Mouse (Mus musculus): Measurements from ENCODE around the gene Dhfr. TPM values are rescaled to one million over a fixed set of nuclear protein-coding genes. Genes with fewer than 3 reads are reported as not detected.
"Not testable (repeated sequence)": the region's sequence is repeated elsewhere in the genome, so short reads cannot be mapped to it uniquely, and the experiment has no call there.

Dhfr gene
- polyA plus RNA-seq, 1 experiment from 2014 or later: 15.1 TPM

DNA sequence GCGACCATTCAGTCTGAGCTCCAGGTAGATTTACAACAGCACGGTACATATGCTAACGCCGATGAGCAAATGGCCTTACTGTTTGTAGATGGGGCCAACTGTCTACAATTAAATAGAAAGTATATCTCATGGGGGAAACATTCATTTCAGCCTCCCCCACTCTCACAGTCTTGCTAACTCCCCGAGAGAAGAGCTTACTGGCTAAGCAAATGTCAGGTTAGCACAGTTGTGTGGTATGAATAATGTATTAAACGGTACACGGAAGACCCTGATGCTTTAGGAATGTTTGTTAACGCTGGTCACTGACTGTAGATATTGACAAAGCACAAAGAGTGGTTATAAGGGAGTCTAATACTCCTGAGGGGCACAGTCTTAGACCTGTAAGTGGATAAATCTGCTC lies 10.5 kb upstream of the Dhfr start:
- no peak for ATAC-seq (ENCODE audit: insufficient read depth, low FRiP score, low read depth)
- Histone ChIP-seq H3K27ac (no peak overlapping the region), H3K9ac (no peak overlapping the region), H3K27me3 (replicated peaks) (no peaks in the 10 kb centered on the region), H3K36me3 (0 out of 2 replicates have a peak, but pooled peaks cover 16% of the 10 kb centered on the region), H3K9me3 (no peaks in the 10 kb centered on the region), H3K4me3 (replicated peaks) (no peak overlapping the region), H3K4me2 (no peak overlapping the region), H3K4me1 (no peaks in the 10 kb centered on the region)
- WGBS: 89% methylated on average over 8 of the region's 8 CpGs

- no peaks in the 10 kb centered on the region for H3K9me3 ChIP-seq
- WGBS: 80% methylated on average over 5 of the region's 5 CpGs
- H3K4me1 ChIP-seq: no peaks in the 10 kb centered on the region
- H3K9ac ChIP-seq: no peak overlapping the region
- H3K4me2 ChIP-seq: no peak overlapping the region
- H3K4me3 ChIP-seq (replicated peaks): no peak overlapping the region
- no peak for ATAC-seq (ENCODE audit: insufficient read depth, low FRiP score, low read depth)
- 0 out of 2 replicates have a peak, but pooled peaks cover 10% of the 10 kb centered on the region for H3K36me3 ChIP-seq
- no peaks in the 10 kb centered on the region for H3K27me3 ChIP-seq (replicated peaks)
- no peak overlapping the region for H3K27ac ChIP-seq
These were observed 8.2 kb upstream of the Dhfr start for GRCm38 (mm10) chr13:92346338-92346737.

GRCm38 (mm10) chr13:92351100-92351499 lies 3.4 kb upstream of the Dhfr start:
- Histone ChIP-seq H3K9ac (no peak overlapping the region), H3K27me3 (replicated peaks) (no peaks in the 10 kb centered on the region), H3K4me2 (no peak overlapping the region), H3K4me3 (replicated peaks) (no peak overlapping the region), H3K9me3 (no peaks in the 10 kb centered on the region), H3K36me3 (0 out of 2 replicates have a peak, but pooled peaks cover 3% of the 10 kb centered on the region), H3K4me1 (no peaks in the 10 kb centered on the region), H3K27ac (no peak overlapping the region)
- no peak for ATAC-seq (ENCODE audit: insufficient read depth, low FRiP score, low read depth)
- WGBS: 84% methylated on average over 6 of the region's 6 CpGs

DNA sequence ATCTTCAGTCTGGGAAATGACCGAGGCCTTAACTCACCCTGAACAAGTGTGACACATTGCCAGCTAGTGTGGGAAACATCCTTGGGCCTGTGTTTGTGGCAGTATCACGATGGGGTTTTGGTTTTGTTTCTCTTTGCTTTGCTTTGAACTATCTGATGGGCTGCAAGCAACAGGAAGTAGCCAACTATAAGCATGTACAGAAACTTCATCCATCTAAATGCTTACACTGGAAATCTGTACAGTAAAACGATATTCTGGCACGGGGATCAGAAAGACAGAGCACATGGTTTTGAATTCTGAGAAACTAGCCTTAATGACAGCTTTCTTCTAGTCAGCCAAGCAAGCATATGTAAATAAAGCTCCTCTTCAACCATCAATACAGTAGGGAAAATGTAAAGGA lies 570 bp upstream of the Dhfr start:
- Histone ChIP-seq H3K4me3 (replicated peaks) (peak overlapping the region; percentile 84), H3K36me3 (peaks cover 2% of the 10 kb centered on the region; the same call in 1 of the 2 replicates), H3K9me3 (no peaks in the 10 kb centered on the region), H3K4me2 (peak overlapping the region; percentile 99), H3K27me3 (replicated peaks) (no peaks in the 10 kb centered on the region), H3K27ac (peak overlapping the region; percentile 21; the same call in 1 of the 2 replicates), H3K9ac (no peak overlapping the region; the same call in 1 of the 2 replicates), H3K4me1 (no peaks in the 10 kb centered on the region)
- no peak for ATAC-seq (ENCODE audit: insufficient read depth, low FRiP score, low read depth)
- WGBS: 12% methylated on average over 4 of the region's 4 CpGs

- Histone ChIP-seq H3K27me3 (replicated peaks) (no peaks in the 10 kb centered on the region), H3K9me3 (no peaks in the 10 kb centered on the region), H3K4me3 (replicated peaks) (peak overlapping the region; percentile 84), H3K9ac (peak overlapping the region; percentile 68; the same call in 1 of the 2 replicates), H3K4me2 (peak overlapping the region; percentile 99), H3K4me1 (no peaks in the 10 kb centered on the region), H3K27ac (peak overlapping the region; percentile 95), H3K36me3 (peaks cover 4% of the 10 kb centered on the region; the same call in 1 of the 2 replicates)
- peak; percentile 25 for ATAC-seq (ENCODE audit: insufficient read depth, low FRiP score, low read depth)
- whole genome bisulfite sequencing: under 1% methylated on average over 24 of the region's 24 CpGs
These were observed 732 bp downstream of the Dhfr start for GRCm38 (mm10) chr13:92355272-92355643.

GRCm38 (mm10) chr13:92356376-92356775 lies 1.9 kb downstream of the Dhfr start:
- no peak for ATAC-seq (ENCODE audit: insufficient read depth, low FRiP score, low read depth)
- Histone ChIP-seq H3K27me3 (replicated peaks) (no peaks in the 10 kb centered on the region), H3K4me1 (no peaks in the 10 kb centered on the region), H3K9me3 (no peaks in the 10 kb centered on the region), H3K9ac (no peak overlapping the region), H3K4me2 (peak overlapping the region; percentile 99), H3K27ac (no peak overlapping the region), H3K36me3 (peaks cover 4% of the 10 kb centered on the region; the same call in 1 of the 2 replicates), H3K4me3 (replicated peaks) (peak overlapping the region; percentile 84)
- 71% methylated on average over 7 of the region's 7 CpGs for WGBS

GRCm38 (mm10) chr13:92357644-92358043 lies 3.1 kb downstream of the Dhfr start:
- 52% methylated on average over 2 of the region's 2 CpGs for WGBS
- Histone ChIP-seq H3K4me3 (replicated peaks) (no peak overlapping the region), H3K27ac (no peak overlapping the region), H3K9ac (no peak overlapping the region), H3K4me1 (no peaks in the 10 kb centered on the region), H3K9me3 (no peaks in the 10 kb centered on the region), H3K36me3 (peaks cover 4% of the 10 kb centered on the region; the same call in 1 of the 2 replicates), H3K27me3 (replicated peaks) (no peaks in the 10 kb centered on the region), H3K4me2 (no peak overlapping the region)
- no peak for ATAC-seq (ENCODE audit: insufficient read depth, low FRiP score, low read depth)

DNA sequence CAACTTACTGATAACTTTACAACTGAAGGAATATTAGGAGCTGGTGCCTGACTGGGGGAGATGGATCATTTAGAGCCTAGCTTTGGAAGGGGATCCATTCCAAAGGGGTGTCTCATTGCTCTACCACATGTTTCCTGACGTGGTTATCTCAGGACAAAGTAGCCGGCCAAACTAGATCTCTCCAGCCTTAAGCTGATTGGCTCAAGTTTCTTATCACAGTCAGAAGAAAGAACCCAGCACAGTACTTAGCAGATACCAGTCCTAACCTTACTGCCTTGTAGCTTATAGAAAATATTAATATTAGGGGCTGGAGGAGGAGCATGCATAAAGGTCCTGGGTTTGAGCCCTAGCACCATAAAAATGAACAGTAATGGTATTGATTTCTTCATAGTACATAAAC lies 7.1 kb downstream of the Dhfr start:
- H3K27ac ChIP-seq: no peak overlapping the region
- no peaks in the 10 kb centered on the region for H3K9me3 ChIP-seq
- no peak overlapping the region for H3K4me3 ChIP-seq (replicated peaks)
- H3K36me3 ChIP-seq: peaks cover 4% of the 10 kb centered on the region; the same call in 1 of the 2 replicates
- H3K4me1 ChIP-seq: no peaks in the 10 kb centered on the region
- ATAC-seq (ENCODE audit: insufficient read depth, low FRiP score, low read depth): no peak
- 75% methylated on average over 2 of the region's 2 CpGs for WGBS
- H3K27me3 ChIP-seq (replicated peaks): no peaks in the 10 kb centered on the region
- no peak overlapping the region for H3K9ac ChIP-seq
- no peak overlapping the region for H3K4me2 ChIP-seq

DNA sequence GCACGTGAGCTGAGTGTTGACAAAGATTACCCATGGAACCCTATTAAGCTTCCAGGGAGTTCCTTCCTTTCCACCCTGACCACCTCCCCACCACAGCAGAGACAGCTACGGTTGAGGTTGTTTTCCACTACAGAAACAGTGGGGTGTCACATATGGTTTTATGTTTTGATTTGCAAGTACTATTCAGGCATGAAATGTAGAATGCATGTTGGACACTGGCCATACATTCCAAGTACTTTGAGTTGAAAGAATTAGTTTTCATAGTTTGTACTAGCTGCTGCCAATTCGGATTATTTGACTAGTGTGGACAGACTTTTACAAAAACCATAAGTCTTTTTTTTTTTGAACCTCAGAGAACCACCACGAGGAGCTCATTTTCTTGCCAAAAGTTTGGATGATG lies 10.8 kb downstream of the Dhfr start:
- H3K4me1 ChIP-seq: no peaks in the 10 kb centered on the region
- H3K27me3 ChIP-seq (replicated peaks): no peaks in the 10 kb centered on the region
- H3K27ac ChIP-seq: no peak overlapping the region
- no peak overlapping the region for H3K4me3 ChIP-seq (replicated peaks)
- no peak overlapping the region for H3K4me2 ChIP-seq
- H3K9me3 ChIP-seq: no peaks in the 10 kb centered on the region
- ATAC-seq (ENCODE audit: insufficient read depth, low FRiP score, low read depth): no peak
- H3K9ac ChIP-seq: no peak overlapping the region
- H3K36me3 ChIP-seq: no peaks in the 10 kb centered on the region
- 64% methylated on average over 4 of the region's 4 CpGs for WGBS

DNA sequence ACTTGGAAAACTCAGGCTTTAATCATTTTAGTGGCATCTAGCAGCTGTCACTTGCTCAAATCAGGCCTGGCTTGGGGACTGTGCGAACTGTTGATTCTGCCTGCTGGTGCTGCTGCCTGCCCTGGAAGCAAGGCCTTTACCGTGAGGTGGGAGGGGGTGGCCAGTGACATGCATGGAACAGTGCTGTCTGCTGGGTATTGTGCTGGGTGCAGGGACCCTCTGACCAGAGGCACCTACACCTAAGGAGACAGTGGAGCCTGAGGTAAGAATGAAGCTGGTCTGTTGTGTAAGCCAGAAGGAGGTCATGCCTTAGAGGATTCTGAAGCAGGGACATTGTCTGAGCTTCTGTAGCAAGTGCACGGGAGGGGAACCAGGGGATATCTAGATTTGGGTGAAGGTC lies 16.3 kb downstream of the Dhfr start:
- 88% methylated on average over 3 of the region's 3 CpGs for WGBS

GRCm38 (mm10) chr13:92371466-92371865 lies 16.9 kb downstream of the Dhfr start:
- not testable (repeated sequence) for H3K4me1 ChIP-seq; ATAC-seq (ENCODE audit: insufficient read depth, low FRiP score, low read depth); H3K27ac ChIP-seq; H3K4me3 ChIP-seq (replicated peaks); H3K27me3 ChIP-seq (replicated peaks); H3K4me2 ChIP-seq; H3K9me3 ChIP-seq; H3K36me3 ChIP-seq; H3K9ac ChIP-seq
- 90% methylated on average over 6 of the region's 6 CpGs for WGBS

More for the DNA sequence above, 16.3 kb downstream of the Dhfr start:
- no peak overlapping the region for H3K4me2 ChIP-seq
- no peak for ATAC-seq (ENCODE audit: insufficient read depth, low FRiP score, low read depth)
- H3K27ac ChIP-seq: no peak overlapping the region
- no peak overlapping the region for H3K4me3 ChIP-seq (replicated peaks)
- no peak overlapping the region for H3K9ac ChIP-seq
- no peaks in the 10 kb centered on the region for H3K9me3 ChIP-seq
- no peaks in the 10 kb centered on the region for H3K27me3 ChIP-seq (replicated peaks)
- H3K4me1 ChIP-seq: no peaks in the 10 kb centered on the region
- H3K36me3 ChIP-seq: no peaks in the 10 kb centered on the region

DNA sequence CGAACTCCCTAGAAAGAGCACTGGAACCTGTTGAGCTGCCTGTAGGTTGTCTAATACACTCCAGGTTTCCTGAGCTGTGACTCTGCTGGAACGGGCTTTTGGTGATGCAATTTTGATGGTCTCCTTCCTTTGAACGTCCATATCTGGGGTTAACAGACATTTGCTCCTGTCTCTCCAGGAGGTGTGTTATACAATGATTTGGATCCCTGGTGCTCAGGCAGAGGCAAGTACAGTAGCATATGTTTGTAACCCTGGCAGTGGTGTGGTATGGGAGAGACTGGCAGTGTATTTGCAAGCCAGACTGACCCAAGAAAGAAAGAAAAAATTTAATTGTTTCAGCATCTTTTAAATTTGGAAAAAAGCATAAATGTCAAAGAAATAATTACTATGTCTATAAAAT lies 32.8 kb downstream of the Dhfr start:
- 78% methylated on average over 3 of the region's 3 CpGs for WGBS
- no peak overlapping the region for H3K9ac ChIP-seq
- no peaks in the 10 kb centered on the region for H3K9me3 ChIP-seq
- H3K36me3 ChIP-seq: no peaks in the 10 kb centered on the region; the same call in 1 of the 2 replicates
- no peak overlapping the region for H3K27ac ChIP-seq
- ATAC-seq (ENCODE audit: insufficient read depth, low FRiP score, low read depth): no peak
- H3K4me2 ChIP-seq: no peak overlapping the region
- no peaks in the 10 kb centered on the region for H3K4me1 ChIP-seq
- no peak overlapping the region for H3K4me3 ChIP-seq (replicated peaks)
- H3K27me3 ChIP-seq (replicated peaks): no peaks in the 10 kb centered on the region
